Mouse (Mus musculus) urinary bladder, postnatal 36 days (tissue): Measurements from ENCODE around the gene Gabarapl2.
"Not testable (repeated sequence)": the region's sequence is repeated elsewhere in the genome, so short reads cannot be mapped to it uniquely, and the experiment has no call there.

Experiments used
- DNase-seq, 2 experiments: peaks; one replicate each; pipeline ENCODE4 v3.0.0; 2022; ENCODE audit warnings: low spot score in 2 of 2, mixed read lengths in 1 of 2

Gabarapl2 gene

DNA sequence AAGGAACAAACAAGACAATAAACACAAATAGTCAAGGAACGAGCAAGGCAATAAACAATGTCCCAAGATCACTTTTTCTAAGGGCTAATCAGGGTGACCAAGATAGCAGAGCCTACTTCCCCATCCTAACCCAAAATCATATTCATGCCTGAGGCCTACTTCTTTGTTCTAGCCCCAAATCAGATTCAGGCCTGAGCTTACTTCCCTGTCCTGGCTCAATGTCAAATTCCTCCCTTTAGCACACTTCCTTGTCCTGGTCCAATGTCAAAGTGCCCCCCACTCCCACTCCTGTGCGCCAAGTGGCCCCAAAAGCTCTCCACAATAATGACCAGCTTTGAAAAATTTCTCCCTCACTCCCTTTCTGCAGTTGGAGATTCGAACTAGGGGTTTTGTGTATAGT lies 3.3 kb upstream of the Gabarapl2 start:
- no peak for DNase-seq

DNA sequence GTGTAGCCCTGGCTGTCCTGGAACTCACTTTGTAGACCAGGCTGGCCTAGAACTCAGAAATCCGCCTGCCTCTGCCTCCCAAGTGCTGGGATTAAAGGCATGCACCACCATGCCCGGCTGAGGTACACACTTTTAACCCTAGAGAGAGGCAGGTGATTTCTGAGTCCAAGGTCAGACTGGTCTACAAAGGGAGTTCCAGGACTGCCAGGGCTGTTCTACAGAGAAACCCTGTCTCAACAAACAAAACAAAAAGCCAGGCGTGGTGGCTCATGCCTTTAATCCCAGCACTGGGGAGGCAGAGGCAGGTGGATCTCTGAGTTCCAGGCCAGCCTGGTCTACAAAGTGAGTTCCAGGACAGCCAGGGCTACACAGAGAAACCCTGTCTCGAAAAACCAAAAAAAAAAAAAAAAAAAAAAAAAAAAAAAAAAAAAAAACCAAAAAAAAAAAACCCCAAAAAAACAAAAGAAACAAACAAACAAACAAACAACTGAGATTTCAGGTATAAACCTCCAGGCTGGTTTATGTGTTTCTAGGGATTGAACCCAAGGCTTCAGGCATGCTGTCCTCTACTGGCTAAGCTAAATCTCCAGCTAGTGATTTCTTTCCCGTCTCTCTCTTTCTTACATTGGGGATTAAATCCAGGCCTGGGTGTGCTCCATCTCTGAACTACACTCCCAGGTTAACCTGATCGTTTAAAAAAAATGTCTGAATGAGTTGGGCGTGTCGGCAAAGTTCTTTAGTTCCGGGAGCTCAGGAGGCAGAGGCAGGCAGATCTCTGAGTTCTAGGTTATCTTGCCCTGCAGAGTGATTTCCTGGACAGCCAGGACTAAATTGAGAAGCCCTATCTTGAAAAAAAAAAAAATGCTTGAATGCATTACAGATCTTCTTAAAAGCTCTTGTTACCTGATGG lies 2.2 kb upstream of the Gabarapl2 start:
- not testable (repeated sequence) for DNase-seq

DNA sequence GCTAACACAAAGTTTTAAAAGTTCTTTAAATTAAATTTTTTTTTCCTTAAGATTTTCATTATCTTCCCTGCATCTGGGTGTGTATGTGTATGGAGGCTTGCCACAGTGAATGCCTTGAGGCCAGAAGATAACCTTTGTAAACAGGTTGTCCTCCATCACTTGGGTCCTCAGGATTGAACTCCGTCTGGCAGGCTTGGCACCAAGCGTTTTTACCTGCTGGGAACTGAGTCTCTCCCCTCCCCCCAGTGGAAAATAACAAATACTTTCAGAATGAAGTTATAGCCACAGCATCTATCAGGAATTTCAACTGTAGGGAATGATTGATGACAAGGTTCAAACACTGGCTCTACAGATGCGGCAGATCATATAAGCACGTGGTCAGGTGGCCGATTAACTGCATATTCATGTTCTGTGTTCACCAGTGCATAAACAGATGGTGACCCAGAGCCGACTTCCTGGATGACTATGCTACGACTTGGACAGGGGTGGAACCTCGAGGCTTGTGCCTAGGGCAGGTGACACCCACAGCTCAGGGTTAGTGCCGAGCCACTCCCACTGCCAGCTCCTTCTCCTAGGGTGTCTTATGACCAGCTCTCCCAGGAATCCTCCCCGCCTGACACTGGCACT lies 874 bp upstream of the Gabarapl2 start:
- DNase-seq: peak; percentile 30 to 48

- DNase-seq: peak; percentile 27 to 31
Observed at GRCm38 (mm10) chr8:111941101-111941454, 575 bp downstream of the Gabarapl2 start.

GRCm38 (mm10) chr8:111943544-111943943 lies 3.0 kb downstream of the Gabarapl2 start:
- DNase-seq: no peak

- no peak for DNase-seq
Observed at GRCm38 (mm10) chr8:111947144-111947543, 6.6 kb downstream of the Gabarapl2 start.

DNA sequence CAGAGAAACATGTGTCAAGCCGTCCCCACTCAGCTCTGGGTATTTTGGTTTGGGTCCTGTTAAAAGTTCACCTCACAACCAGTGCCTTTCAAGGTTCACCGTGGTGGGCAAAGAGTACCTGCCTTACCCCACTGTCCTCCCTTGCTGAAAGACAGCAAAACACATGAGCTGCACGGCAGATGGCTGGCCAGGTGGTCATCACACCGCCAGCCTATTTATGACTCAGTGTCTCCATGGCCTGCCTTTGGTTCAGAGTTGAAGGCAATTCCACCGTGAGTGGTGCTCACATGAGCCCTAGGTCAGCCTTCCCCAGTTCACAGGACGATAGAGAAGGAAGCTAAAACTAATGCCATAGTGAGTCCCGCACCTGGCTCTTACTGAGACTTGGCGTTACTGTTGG lies 7.5 kb downstream of the Gabarapl2 start:
- no peak for DNase-seq

DNA sequence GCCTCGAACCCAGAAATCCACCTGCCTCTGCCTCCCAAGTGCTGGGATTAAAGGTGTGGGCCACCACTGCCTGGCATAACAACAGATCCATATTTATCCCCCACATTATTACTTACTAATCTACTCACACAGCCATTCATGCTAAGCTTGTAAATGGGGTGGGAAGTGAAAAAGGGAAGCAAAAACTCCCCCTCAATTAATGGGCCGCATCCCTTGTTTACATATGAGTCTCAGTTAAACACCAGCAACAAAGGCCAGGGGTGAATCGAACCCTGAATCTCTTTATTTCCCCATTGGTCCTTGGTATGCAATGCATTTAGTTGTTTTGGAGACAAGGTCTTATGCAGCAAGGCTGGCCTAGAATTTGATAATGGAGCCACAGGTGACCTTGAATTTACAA lies 10.3 kb downstream of the Gabarapl2 start:
- no peak for DNase-seq

GRCm38 (mm10) chr8:111951317-111951716 lies 10.8 kb downstream of the Gabarapl2 start:
- DNase-seq: no peak

DNA sequence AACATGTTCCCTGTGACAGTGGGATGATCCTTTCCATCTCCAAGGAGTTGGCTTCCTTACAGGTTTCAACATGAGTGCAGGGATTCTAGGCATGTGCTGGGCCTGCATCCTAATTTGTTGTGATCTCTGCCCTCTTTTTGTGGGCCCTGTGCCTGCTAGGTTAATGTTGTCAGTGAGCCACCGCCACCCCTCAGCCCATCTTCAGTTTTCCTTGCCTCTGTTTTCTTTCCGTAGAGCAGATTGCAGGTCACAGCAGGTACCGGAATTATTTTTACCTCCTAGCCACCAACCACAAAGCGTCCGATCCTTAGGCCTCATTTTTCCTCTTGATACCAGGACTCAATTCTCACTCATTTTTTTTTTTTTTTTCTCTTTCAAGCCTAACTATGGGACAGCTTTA lies 11.4 kb downstream of the Gabarapl2 start:
- no peak for DNase-seq

- peak in 1 of 2 experiments; percentile 18 for DNase-seq
Observed at GRCm38 (mm10) chr8:111954844-111955594, 14.5 kb downstream of the Gabarapl2 start.

GRCm38 (mm10) chr8:111955879-111956278 lies 15.4 kb downstream of the Gabarapl2 start:
- no peak for DNase-seq

GRCm38 (mm10) chr8:111957231-111957630 lies 16.7 kb downstream of the Gabarapl2 start:
- no peak for DNase-seq

GRCm38 (mm10) chr8:111960591-111961321 lies 20.3 kb downstream of the Gabarapl2 start:
- DNase-seq: no peak

DNA sequence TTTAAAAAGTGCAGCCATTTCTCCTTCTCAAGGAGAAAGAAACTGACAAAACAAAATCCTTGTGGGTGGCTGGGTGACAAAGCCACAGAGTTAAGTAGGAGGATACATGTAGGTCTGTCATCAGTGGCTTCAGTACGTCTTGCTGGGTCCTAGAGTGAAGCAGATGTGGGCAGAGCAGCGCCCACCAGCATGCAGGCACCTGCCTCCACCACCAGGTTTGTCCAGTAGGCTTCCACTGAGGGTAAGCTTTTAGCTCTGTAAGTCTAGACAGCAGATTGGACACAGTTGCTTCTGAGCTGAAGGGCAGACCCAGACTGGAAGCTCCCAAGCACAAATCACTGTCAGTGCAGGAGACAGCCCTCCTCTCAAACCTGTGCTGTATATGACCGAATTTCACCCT lies 20.8 kb downstream of the Gabarapl2 start:
- no peak for DNase-seq

DNA sequence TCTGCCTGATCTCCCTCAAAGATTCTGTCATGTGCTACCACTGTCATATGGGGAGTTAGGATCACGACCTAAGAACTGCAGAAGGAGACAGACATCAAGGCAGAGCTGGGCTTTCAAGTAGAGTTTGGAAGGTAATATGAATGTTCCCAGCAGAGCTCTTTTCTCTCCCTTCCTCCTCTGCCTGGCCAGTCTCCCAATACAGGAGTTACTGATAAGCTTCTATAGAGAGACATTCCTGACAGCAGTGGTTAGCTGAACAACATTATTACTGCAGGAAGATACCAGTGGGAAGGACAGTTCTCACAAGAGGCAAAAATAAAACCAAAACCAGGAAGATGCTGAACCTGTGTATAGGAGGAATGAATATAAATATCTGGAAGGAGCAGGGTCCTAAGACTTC lies 22.1 kb downstream of the Gabarapl2 start:
- no peak for DNase-seq

GRCm38 (mm10) chr8:111963091-111963490 lies 22.6 kb downstream of the Gabarapl2 start:
- no peak for DNase-seq

- no peak for DNase-seq
Observed at GRCm38 (mm10) chr8:111963546-111963945, 23.0 kb downstream of the Gabarapl2 start.

DNA sequence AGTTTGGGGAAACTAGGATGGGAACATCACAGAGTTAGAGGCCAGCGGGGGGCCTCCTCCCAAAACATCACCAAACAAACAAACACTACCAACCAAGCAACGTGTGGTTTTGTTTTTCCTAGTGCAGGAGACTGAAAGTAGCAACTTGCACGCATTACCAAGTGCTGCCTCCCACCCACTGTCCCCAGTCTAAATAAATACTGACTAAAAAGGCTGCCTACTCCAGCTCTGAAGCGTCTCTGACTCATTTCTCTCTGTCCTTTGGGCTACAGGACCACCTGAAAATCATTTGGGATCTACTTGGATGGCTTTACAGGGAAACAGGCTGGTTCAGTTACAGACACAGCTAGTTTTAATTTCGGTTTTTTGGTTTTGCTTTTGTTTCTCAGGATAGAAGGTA lies 23.8 kb downstream of the Gabarapl2 start:
- no peak for DNase-seq

DNA sequence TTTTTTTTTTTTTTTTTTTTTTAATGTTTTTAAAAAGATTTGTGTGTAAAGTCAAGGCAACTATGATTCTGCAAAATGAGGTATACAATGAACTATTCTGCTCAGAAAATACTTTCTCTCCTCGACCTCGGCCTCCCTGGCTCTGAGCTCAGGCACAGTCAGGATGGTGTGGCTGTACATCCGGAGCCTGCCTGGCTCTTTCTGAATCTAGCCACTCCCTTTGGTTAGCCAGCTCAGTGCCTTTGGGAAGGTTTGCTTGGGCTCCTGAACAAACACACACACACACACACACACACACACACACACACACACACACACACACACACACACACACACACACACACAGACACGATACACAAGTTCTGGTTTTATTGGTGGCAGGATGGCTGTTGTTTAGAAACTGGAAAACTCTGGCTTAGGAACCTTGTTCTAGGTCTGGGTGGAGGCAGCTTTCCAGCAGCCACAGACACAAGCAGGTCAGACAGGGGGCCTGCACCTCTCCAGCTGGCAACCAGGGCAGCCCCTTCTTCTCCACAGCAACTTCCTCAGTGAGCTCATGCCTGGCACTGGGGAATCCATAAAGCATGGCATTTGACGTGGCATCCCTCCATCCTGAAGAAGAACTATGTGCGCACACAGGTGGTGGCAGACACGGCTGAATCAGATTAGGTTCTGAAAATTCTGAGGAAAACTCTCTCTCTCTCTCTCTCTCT lies 24.5 kb downstream of the Gabarapl2 start:
- no peak for DNase-seq

DNA sequence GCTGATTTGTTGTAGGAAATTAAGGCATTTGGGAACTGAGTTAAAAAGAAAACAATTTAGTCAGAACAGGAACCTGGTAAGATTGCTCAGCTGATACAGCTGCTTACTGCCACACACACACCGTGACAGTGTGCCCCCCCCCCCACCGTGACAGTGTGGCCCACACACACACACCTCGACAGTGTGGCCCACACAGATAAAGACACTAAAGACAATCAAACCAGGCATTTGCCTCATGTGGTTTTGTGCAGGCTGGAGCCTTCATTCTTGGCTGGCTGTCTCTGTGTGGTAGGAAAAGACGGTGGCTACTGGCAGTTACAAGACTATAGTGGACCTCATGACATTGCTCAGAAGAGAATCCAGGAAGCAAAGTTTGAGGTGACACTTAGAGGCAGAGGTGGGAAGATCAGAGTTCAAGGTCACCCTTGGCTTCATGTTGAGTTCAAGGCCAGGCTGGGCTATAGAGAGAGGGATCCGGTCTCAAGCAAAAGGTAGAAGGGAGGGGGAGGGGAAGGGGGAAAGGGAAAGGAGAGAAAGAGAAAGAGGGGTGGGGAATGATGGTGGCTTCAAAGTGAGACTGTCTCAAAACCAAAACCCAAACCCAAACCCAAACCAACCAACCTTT lies 26.9 kb downstream of the Gabarapl2 start:
- DNase-seq: no peak
